Mouse (Mus musculus) fat pad, adult 2 months (tissue): ENCODE results near the gene Ms4a4a.
"Not testable (repeated sequence)": the region's sequence is repeated elsewhere in the genome, so short reads cannot be mapped to it uniquely, and the experiment has no call there.

ENCODE experiments used
- DNase-seq: peaks from one replicate; pipeline ENCODE4 v3.0.0-alpha.2; 2011; ENCODE audit warnings: low read depth, low spot score; ENCODE audit errors: extremely low read depth

Gene Ms4a4a

GRCm38 (mm10) chr19:11431209-11431608 lies 55.9 kb downstream of the Ms4a4a start:
- DNase-seq, result not testable (repeated sequence)

GRCm38 (mm10) chr19:11435058-11435834 lies 59.9 kb downstream of the Ms4a4a start:
- DNase-seq, result no peak
